Mouse (Mus musculus) frontal cortex, postnatal 14 days (tissue): ENCODE measurements at regions not wholly inside any gene's neighbourhood (a gene's known extent, or its start where the extent isn't known, plus 50 kb on each side); places are given as distances from the start of the nearest gene placed in this dataset.

ENCODE experiments used
- DNase-seq, 2 experiments: peaks; one replicate each; pipeline ENCODE4 v3.0.0; 2022; ENCODE audit warnings: low spot score in 2 of 2

- DNase-seq, result no peak
Measured at GRCm38 (mm10) chr12:16477572-16477971, 133.2 kb downstream of the Lpin1 start.

- DNase-seq, result peak in 1 of 2 experiments; percentile 8
Measured at GRCm38 (mm10) chr12:16474361-16475080, 136.2 kb downstream of the Lpin1 start.

- DNase-seq, result no peak
Measured at GRCm38 (mm10) chr12:16457419-16457818, 153.3 kb downstream of the Lpin1 start.

- no peak for DNase-seq
Measured at GRCm38 (mm10) chr12:16450771-16451435, 159.9 kb downstream of the Lpin1 start.

- no peak for DNase-seq
Measured at GRCm38 (mm10) chr12:16438717-16439116, 172.0 kb downstream of the Lpin1 start.

- DNase-seq, result no peak
Measured at GRCm38 (mm10) chr12:16436961-16437360, 173.8 kb downstream of the Lpin1 start.

GRCm38 (mm10) chr12:16436255-16436654 is 174.5 kb downstream of the Lpin1 start:
- DNase-seq, result no peak

- DNase-seq, result no peak
Measured at GRCm38 (mm10) chr12:16434739-16435138, 176.0 kb downstream of the Lpin1 start.

- peak in 1 of 2 experiments; percentile 8 for DNase-seq
Measured at GRCm38 (mm10) chr12:16434225-16434624, 176.5 kb downstream of the Lpin1 start.

GRCm38 (mm10) chr12:16425980-16426379 is 184.8 kb downstream of the Lpin1 start:
- no peak for DNase-seq

GRCm38 (mm10) chr12:16424526-16424925 is 186.2 kb downstream of the Lpin1 start:
- DNase-seq, result no peak

GRCm38 (mm10) chr12:16395720-16396119 is 215.0 kb downstream of the Lpin1 start:
- no peak for DNase-seq

- DNase-seq, result no peak
Measured at GRCm38 (mm10) chr12:16392851-16393250, 217.9 kb downstream of the Lpin1 start.

- peak in 1 of 2 experiments; percentile 38 for DNase-seq
Measured at GRCm38 (mm10) chr12:16391630-16392269, 219.0 kb downstream of the Lpin1 start.

- DNase-seq, result no peak
Measured at GRCm38 (mm10) chr12:16391163-16391562, 219.6 kb downstream of the Lpin1 start.

GRCm38 (mm10) chr12:16387035-16387434 is 223.7 kb downstream of the Lpin1 start:
- no peak for DNase-seq

- no peak for DNase-seq
Measured at GRCm38 (mm10) chr12:16384396-16384795, 226.4 kb downstream of the Lpin1 start.

GRCm38 (mm10) chr12:16383499-16383935 is 227.2 kb downstream of the Lpin1 start:
- DNase-seq, result no peak

- DNase-seq, result no peak
Measured at GRCm38 (mm10) chr12:16382417-16382988, 228.3 kb downstream of the Lpin1 start.

- DNase-seq, result no peak
Measured at GRCm38 (mm10) chr12:16381026-16381425, 229.7 kb downstream of the Lpin1 start.

- no peak for DNase-seq
Measured at GRCm38 (mm10) chr12:16380346-16380745, 230.4 kb downstream of the Lpin1 start.

- no peak for DNase-seq
Measured at GRCm38 (mm10) chr12:16379415-16379814, 231.4 kb downstream of the Lpin1 start.
